Mouse (Mus musculus) G1E (cell line): ENCODE data around the gene Cntn5.

Source experiments
- CTCF ChIP-seq: IDR thresholded peaks from 2 replicates; pipeline ENCODE4 v1.5.1; 2012; ENCODE audit warnings: low read depth, low read length, inconsistent platforms, mixed read lengths
- GATA1 ChIP-seq: IDR thresholded peaks from 2 replicates; pipeline ENCODE4 v1.6.1; 2012; ENCODE audit warnings: borderline replicate concordance, low read length, inconsistent platforms, mixed read lengths
- TAL1 ChIP-seq: conservative IDR thresholded peaks from 2 replicates; pipeline ENCODE4 v1.6.1; 2012; ENCODE audit warnings: low read depth, low read length, inconsistent platforms, mixed read lengths

DNA sequence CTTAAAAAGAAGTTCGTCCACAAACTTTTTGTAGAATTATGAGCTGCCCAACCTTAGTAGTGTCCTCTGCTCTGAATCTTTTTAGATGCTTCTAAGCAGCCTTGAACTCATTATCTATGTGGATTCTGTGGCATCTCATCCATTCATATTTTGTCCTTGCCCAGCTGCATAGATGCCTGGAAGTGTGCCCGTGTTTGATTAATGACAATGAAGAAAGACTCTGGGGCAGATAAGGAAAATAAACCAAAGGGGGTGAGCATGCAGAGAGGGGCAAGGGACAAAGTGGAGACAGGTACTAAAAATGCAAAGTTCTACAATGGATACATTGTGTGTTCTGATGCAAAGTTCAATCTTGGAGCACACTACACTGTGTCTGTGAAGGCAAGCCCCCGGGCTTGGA is 30.7 kb downstream of the Cntn5 start:
- TF ChIP-seq CTCF, result no peak
- TF ChIP-seq TAL1, result no peak
- no peak for TF ChIP-seq GATA1
